Mouse (Mus musculus): ENCODE measurements around the gene Zfx. TPM values are rescaled to one million over a fixed set of nuclear protein-coding genes. Genes with fewer than 3 reads are reported as not detected.

The Zfx gene
- polyA plus RNA-seq, 1 experiment from 2014 or later = 32.4 TPM

DNA sequence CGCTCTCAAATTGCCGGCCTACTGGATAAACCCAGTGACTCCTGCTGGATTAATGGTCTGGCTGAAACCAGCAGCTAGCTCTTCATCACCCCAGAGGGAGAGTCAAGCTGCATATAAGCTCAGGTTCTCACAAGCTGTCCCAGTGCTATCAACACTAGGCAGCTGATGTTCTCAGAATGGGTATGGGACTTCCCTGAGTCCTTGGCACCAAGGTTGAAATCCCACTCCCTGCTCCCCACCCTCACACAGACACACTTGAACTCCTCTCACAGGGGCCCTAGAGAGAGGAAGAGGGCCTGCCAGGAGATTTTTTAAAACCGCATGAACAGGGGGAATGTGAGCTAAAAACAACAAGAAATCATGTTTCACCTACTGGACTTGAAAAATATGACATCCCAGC lies 74.5 kb downstream of the Zfx start:
- H3K27ac ChIP-seq = no peak overlapping the region
- H3K27me3 ChIP-seq = peaks cover 37% of the 10 kb centered on the region
- H3K36me3 ChIP-seq = no peaks in the 10 kb centered on the region
- ATAC-seq (replicated peaks; ENCODE audit: low FRiP score) = no peak
- H3K4me1 ChIP-seq = no peaks in the 10 kb centered on the region
- H3K9me3 ChIP-seq (replicated peaks) = no peaks in the 10 kb centered on the region
- 68% methylated on average over 3 of the region's 3 CpGs for WGBS
- no peak overlapping the region for H3K4me2 ChIP-seq
- H3K9ac ChIP-seq = no peak overlapping the region
- no peak overlapping the region for H3K4me3 ChIP-seq (replicated peaks)

DNA sequence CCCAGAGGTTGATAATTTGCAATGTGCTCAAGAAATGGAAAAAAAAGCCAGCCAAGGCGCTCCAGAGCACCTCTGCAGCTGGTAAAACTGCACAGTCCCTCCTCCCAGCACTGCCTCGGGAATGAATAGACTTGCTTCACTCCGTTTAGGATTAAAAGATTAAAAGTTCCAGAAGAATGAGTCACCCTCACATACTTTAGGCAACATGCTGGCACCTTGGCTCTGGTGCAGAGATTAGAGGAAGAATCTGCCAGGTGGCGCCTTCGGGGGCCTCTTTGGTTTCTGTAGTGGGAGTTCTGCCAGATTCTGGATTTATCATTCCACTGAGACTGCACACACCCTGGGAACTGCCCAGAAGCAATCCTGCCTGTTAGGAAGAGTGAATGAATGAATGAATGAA lies 75.5 kb downstream of the Zfx start:
- Histone ChIP-seq H3K9ac (no peak overlapping the region), H3K4me3 (replicated peaks) (no peak overlapping the region), H3K4me1 (no peaks in the 10 kb centered on the region), H3K27me3 (peaks cover 32% of the 10 kb centered on the region), H3K36me3 (no peaks in the 10 kb centered on the region), H3K4me2 (no peak overlapping the region), H3K27ac (no peak overlapping the region), H3K9me3 (replicated peaks) (no peaks in the 10 kb centered on the region)
- 51% methylated on average over 5 of the region's 5 CpGs for WGBS
- 0 out of 2 replicates have a peak, but pooled peaks have one; percentile 25 for ATAC-seq (replicated peaks; ENCODE audit: low FRiP score)

DNA sequence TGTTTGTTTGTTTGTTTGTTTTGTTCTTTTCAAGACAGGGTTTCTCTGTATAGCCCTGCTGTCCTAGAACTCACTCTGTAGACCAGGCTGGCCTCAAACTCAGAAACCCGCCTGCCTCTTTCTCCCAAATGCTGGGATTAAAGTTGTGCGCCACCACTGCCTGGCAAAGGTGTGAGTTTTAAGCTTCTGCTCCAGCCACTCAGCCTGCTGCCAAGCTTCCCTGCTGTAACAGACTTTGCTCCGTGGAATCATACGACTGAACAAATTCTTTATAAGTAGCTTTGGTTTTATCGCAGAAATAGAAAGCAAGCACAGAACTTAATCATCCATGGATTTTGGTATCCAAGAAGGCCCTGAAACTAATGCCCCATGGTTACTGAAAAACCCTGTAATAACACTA lies 76.1 kb downstream of the Zfx start:
- Histone ChIP-seq H3K4me1 (no peaks in the 10 kb centered on the region), H3K36me3 (no peaks in the 10 kb centered on the region), H3K4me2 (no peak overlapping the region), H3K4me3 (replicated peaks) (no peak overlapping the region), H3K27ac (no peak overlapping the region), H3K27me3 (peaks cover 32% of the 10 kb centered on the region), H3K9me3 (replicated peaks) (no peaks in the 10 kb centered on the region), H3K9ac (no peak overlapping the region)
- no peak for ATAC-seq (replicated peaks; ENCODE audit: low FRiP score)
- WGBS = 77% methylated on average over 5 of the region's 5 CpGs

GRCm38 (mm10) chrX:94032937-94033336 lies 90.6 kb downstream of the Zfx start:
- Histone ChIP-seq H3K27ac (no peak overlapping the region), H3K4me1 (no peaks in the 10 kb centered on the region)
- WGBS = 23% methylated on average over 11 of the region's 11 CpGs

DNA sequence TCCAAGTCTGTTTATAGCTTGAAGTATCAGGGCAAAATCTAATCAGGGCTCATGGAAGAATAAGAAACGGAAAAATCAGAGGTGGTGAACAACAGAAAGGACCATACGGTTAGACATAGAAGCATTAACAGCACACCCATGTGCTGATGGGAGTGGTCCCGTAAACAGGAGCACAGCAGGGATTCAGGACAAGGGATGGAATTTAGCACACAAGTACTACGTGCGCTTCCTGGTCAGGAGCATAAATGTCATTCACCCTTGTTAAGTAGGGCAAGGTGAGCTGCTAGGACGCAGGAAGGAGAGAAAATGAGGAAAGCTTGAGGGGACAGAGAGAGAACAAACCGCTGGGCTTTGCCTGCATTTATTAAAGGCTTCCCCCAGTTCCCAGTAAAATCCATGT lies 93.4 kb downstream of the Zfx start:
- no peaks in the 10 kb centered on the region for H3K36me3 ChIP-seq
- no peak for ATAC-seq (replicated peaks; ENCODE audit: low FRiP score)
- no peak overlapping the region for H3K4me3 ChIP-seq (replicated peaks)
- H3K27ac ChIP-seq = no peak overlapping the region
- H3K9me3 ChIP-seq (replicated peaks) = no peaks in the 10 kb centered on the region
- H3K9ac ChIP-seq = no peak overlapping the region
- no peaks in the 10 kb centered on the region for H3K4me1 ChIP-seq
- H3K27me3 ChIP-seq = peaks cover 51% of the 10 kb centered on the region
- 63% methylated on average over 7 of the region's 7 CpGs for WGBS
- no peak overlapping the region for H3K4me2 ChIP-seq

More at GRCm38 (mm10) chrX:94032937-94033336, 90.6 kb downstream of the Zfx start:
- Histone ChIP-seq H3K27me3 (peaks cover 44% of the 10 kb centered on the region; the same call in 1 of the 2 replicates), H3K4me3 (replicated peaks) (no peak overlapping the region), H3K9me3 (replicated peaks) (no peaks in the 10 kb centered on the region), H3K36me3 (no peaks in the 10 kb centered on the region), H3K9ac (no peak overlapping the region), H3K4me2 (no peak overlapping the region)
- ATAC-seq (replicated peaks; ENCODE audit: low FRiP score) = no peak

Other genes with a start within 250 kb of the Zfx start
- 0.05 TPM in 1 of 2 replicates, not detected in the other for gene AU015836, start 155.0 kb downstream of the Zfx start, polyA plus RNA-seq (2015; fragmentation: Nextera tagmentation; extraction: Ambion mirVana)
- 74.7 and 79.2 TPM in 2 replicates for gene Eif2s3x, start 89.2 kb upstream of the Zfx start, polyA plus RNA-seq (2015; fragmentation: Nextera tagmentation; extraction: Ambion mirVana)
- gene Klhl15, start 110.9 kb upstream of the Zfx start, polyA plus RNA-seq (2015; fragmentation: Nextera tagmentation; extraction: Ambion mirVana) = 8.3 and 9.3 TPM in 2 replicates
- 0.12 TPM in 1 of 2 replicates, not detected in the other for gene Fam90a1b, start 243.1 kb upstream of the Zfx start, polyA plus RNA-seq (2015; fragmentation: Nextera tagmentation; extraction: Ambion mirVana)
- 96.9 and 118 TPM in 2 replicates for gene Apoo, start 243.4 kb upstream of the Zfx start, polyA plus RNA-seq (2015; fragmentation: Nextera tagmentation; extraction: Ambion mirVana)

Measured in kidney, embryonic 15.5 days (tissue).